Mouse (Mus musculus) liver, adult 2 months (tissue): ENCODE data around the gene Sh2d4b.

ENCODE experiments used
- CTCF ChIP-seq: fragments of 200-500 bp; IDR thresholded peaks from 2 replicates; pipeline ENCODE4 v1.5.1; 2011; ENCODE audit warnings: low read depth, low read length, control low read depth
- POLR2A ChIP-seq: fragments of 200-500 bp; IDR thresholded peaks from 2 replicates; pipeline ENCODE4 v1.6.1; 2011; ENCODE audit warnings: low read length, control low read depth; ENCODE audit not compliant: insufficient read depth; ENCODE audit errors: extremely low read depth

GRCm38 (mm10) chr14:40791606-40792005 is 101.5 kb downstream of the Sh2d4b start:
- no peak for TF ChIP-seq POLR2A
- TF ChIP-seq CTCF = peak; percentile 42
